Mouse (Mus musculus) heart, postnatal 0 days (tissue): ENCODE results near the gene Rasgrp3. TPM values are rescaled to one million over a fixed set of nuclear protein-coding genes. Genes with fewer than 3 reads are reported as not detected.

Source experiments
- ATAC-seq: fragments of 200-750 bp; cut with Nextera tagmentation; 2 replicates; pipeline ENCODE4 v1.8.0; 2017; ENCODE audit warnings: low read depth, moderate number of reproducible peaks, moderate library complexity; ENCODE audit not compliant: insufficient read depth
- DNase-seq: peaks from one replicate; pipeline ENCODE4 v3.0.0-alpha.2; 2016; ENCODE audit warnings: low spot score
- H3K27ac ChIP-seq: fragments of 300-500 bp; sonication (generic); 2 replicates; pipeline ENCODE4 v1.5.1; 2014; ENCODE audit warnings: low read depth, mild to moderate bottlenecking
- H3K27me3 ChIP-seq: fragments of 300-500 bp; sonication (generic); 2 replicates; pipeline ENCODE4 v1.6.1; 2014; ENCODE audit warnings: low read length, mixed read lengths; ENCODE audit not compliant: control insufficient read depth, insufficient read depth
- H3K36me3 ChIP-seq: fragments of 300-500 bp; sonication (generic); replicated peaks from 2 replicates; pipeline ENCODE4 v1.6.1; 2014; ENCODE audit warnings: low read length, mixed read lengths; ENCODE audit not compliant: control insufficient read depth, insufficient read depth
- H3K4me1 ChIP-seq: fragments of 300-500 bp; sonication (generic); 2 replicates; pipeline ENCODE4 v1.6.1; 2014; ENCODE audit warnings: antibody characterized with exemption; ENCODE audit not compliant: control insufficient read depth, insufficient read depth
- H3K4me2 ChIP-seq: fragments of 300-500 bp; sonication (generic); 2 replicates; pipeline ENCODE4 v1.6.1; 2014; ENCODE audit warnings: low read depth, mild to moderate bottlenecking, low read length, moderate library complexity
- H3K4me3 ChIP-seq: fragments of 300-500 bp; sonication (generic); 2 replicates; pipeline ENCODE4 v1.5.1; 2014; ENCODE audit warnings: low read depth, low read length
- H3K9ac ChIP-seq: fragments of 300-500 bp; sonication (generic); replicated peaks from 2 replicates; pipeline ENCODE4 v1.6.1; 2014; ENCODE audit warnings: low read depth, low read length, mixed read lengths
- H3K9me3 ChIP-seq: fragments of 300-500 bp; sonication (generic); replicated peaks from 2 replicates; pipeline ENCODE4 v1.6.1; 2016; ENCODE audit warnings: low read length; ENCODE audit not compliant: control insufficient read depth
- CTCF ChIP-seq: IDR thresholded peaks from 2 replicates; pipeline ENCODE4 v1.5.1; 2016; ENCODE audit warnings: antibody characterized with exemption, control low read depth, low read depth
- EP300 ChIP-seq: IDR thresholded peaks from 2 replicates; pipeline ENCODE4 v1.6.1; 2016; ENCODE audit warnings: antibody characterized with exemption, low read depth
- WGBS: fragments of 180-500 bp; shearing (Covaris S2); extraction: QIAGEN DNeasy Blood & Tissue Kit; methylation state at CpG from one replicate; pipeline ENCODE4 v1.1.7; 2014; 5-methylcytosine and 5-hydroxymethylcytosine counted together
- polyA plus RNA-seq: library from polyadenylated mRNA; unstranded; fragments of >200 nt; fragmentation: Nextera tagmentation; extraction: Ambion mirVana; gene quantifications from 2 replicates; pipeline ENCODE4 v1.2.1, GENCODE M21; 2015
- total RNA-seq: library from RNA; depleted of rRNA; stranded (reverse); fragments of >200 nt; gene quantifications from 2 replicates; pipeline ENCODE4 v1.2.3, GENCODE M21; 2014; ENCODE audit warnings: low replicate concordance

The Rasgrp3 gene
- total and polyA plus RNA-seq, 2 experiments from 2014 or later: 17.2 to 23.5 TPM

- H3K4me3 ChIP-seq: no peak overlapping the region
- no peak overlapping the region for H3K27ac ChIP-seq
- no peaks in the 10 kb centered on the region for H3K9me3 ChIP-seq
- no peaks in the 10 kb centered on the region for H3K27me3 ChIP-seq
- DNase-seq (no peak), ATAC-seq (no peak)
- H3K36me3 ChIP-seq: peaks cover 23% of the 10 kb centered on the region
- no peaks in the 10 kb centered on the region for H3K4me1 ChIP-seq
- H3K4me2 ChIP-seq: no peak overlapping the region
- TF ChIP-seq CTCF (no peak), EP300 (no peak)
- 67% methylated on average over 12 of the region's 12 CpGs for WGBS
- no peak overlapping the region for H3K9ac ChIP-seq
Measured at GRCm38 (mm10) chr17:75534314-75535020, 98.8 kb downstream of the Rasgrp3 start.

GRCm38 (mm10) chr17:75535612-75536011 lies 99.9 kb downstream of the Rasgrp3 start:
- 83% methylated on average over 4 of the region's 4 CpGs for WGBS
- Histone ChIP-seq H3K4me1 (no peaks in the 10 kb centered on the region), H3K4me2 (no peak overlapping the region), H3K9me3 (no peaks in the 10 kb centered on the region), H3K36me3 (peaks cover 29% of the 10 kb centered on the region), H3K9ac (no peak overlapping the region), H3K27me3 (no peaks in the 10 kb centered on the region), H3K4me3 (no peak overlapping the region), H3K27ac (no peak overlapping the region)
- TF ChIP-seq CTCF: no peak
- no peak for TF ChIP-seq EP300
- DNase-seq (no peak), ATAC-seq (no peak)

GRCm38 (mm10) chr17:75536396-75537049 lies 100.8 kb downstream of the Rasgrp3 start:
- TF ChIP-seq EP300 (no peak), CTCF (peak; percentile 87)
- Histone ChIP-seq H3K9ac (no peak overlapping the region), H3K9me3 (no peaks in the 10 kb centered on the region), H3K4me1 (no peaks in the 10 kb centered on the region), H3K36me3 (peaks cover 29% of the 10 kb centered on the region), H3K27me3 (no peaks in the 10 kb centered on the region), H3K4me3 (no peak overlapping the region), H3K4me2 (no peak overlapping the region), H3K27ac (no peak overlapping the region)
- DNase-seq (peak; percentile 79), ATAC-seq (peak; percentile 77)
- 29% methylated on average over 6 of the region's 6 CpGs for WGBS

- Histone ChIP-seq H3K36me3 (peaks cover 29% of the 10 kb centered on the region), H3K4me3 (no peak overlapping the region), H3K27ac (no peak overlapping the region), H3K9ac (no peak overlapping the region), H3K4me1 (no peaks in the 10 kb centered on the region), H3K4me2 (no peak overlapping the region), H3K27me3 (no peaks in the 10 kb centered on the region), H3K9me3 (no peaks in the 10 kb centered on the region)
- ATAC-seq (no peak), DNase-seq (no peak)
- WGBS: 87% methylated on average over 7 of the region's 7 CpGs
- TF ChIP-seq CTCF (no peak), EP300 (no peak)
Measured at GRCm38 (mm10) chr17:75537050-75537445, 101.4 kb downstream of the Rasgrp3 start.

- Histone ChIP-seq H3K9ac (no peak overlapping the region), H3K4me3 (no peak overlapping the region)
- WGBS: 88% methylated on average over 12 of the region's 12 CpGs
Measured at GRCm38 (mm10) chr17:75538431-75538830, 102.7 kb downstream of the Rasgrp3 start.

More at GRCm38 (mm10) chr17:75538431-75538830, 102.7 kb downstream of the Rasgrp3 start:
- Histone ChIP-seq H3K4me2 (no peak overlapping the region), H3K36me3 (peaks cover 35% of the 10 kb centered on the region), H3K27ac (no peak overlapping the region), H3K27me3 (no peaks in the 10 kb centered on the region), H3K9me3 (no peaks in the 10 kb centered on the region), H3K4me1 (no peaks in the 10 kb centered on the region)
- no peak for ATAC-seq
- no peak for DNase-seq
- no peak for TF ChIP-seq CTCF
- no peak for TF ChIP-seq EP300
